Mouse (Mus musculus) midbrain, postnatal 0 days (tissue): ENCODE measurements around the gene Mvd. TPM values are rescaled to one million over a fixed set of nuclear protein-coding genes. Genes with fewer than 3 reads are reported as not detected.
A peak's percentile ranks its signal among the peaks of the same experiment; 100 is the strongest.

Experiments used
- ATAC-seq: fragments of 200-750 bp; cut with Nextera tagmentation; 2 replicates; pipeline ENCODE4 v1.8.0; 2017; ENCODE audit warnings: moderate number of reproducible peaks, mild to moderate bottlenecking, moderate TSS enrichment, moderate library complexity; ENCODE audit not compliant: low FRiP score
- DNase-seq: peaks from one replicate; pipeline ENCODE4 v3.0.0-alpha.2; 2015; ENCODE audit warnings: low spot score
- H3K27ac ChIP-seq: fragments of 300-500 bp; sonication (generic); 2 replicates; pipeline ENCODE4 v1.5.1; 2014; ENCODE audit warnings: low read depth, mild to moderate bottlenecking, low read length, mixed read lengths
- H3K27me3 ChIP-seq: fragments of 300-500 bp; sonication (generic); 2 replicates; pipeline ENCODE4 v1.6.1; 2014; ENCODE audit warnings: low read length, control low read depth, mixed read lengths; ENCODE audit not compliant: insufficient read depth
- H3K36me3 ChIP-seq: fragments of 300-500 bp; sonication (generic); 2 replicates; pipeline ENCODE4 v1.6.1; 2014; ENCODE audit warnings: low read length, control low read depth, mixed read lengths; ENCODE audit not compliant: insufficient read depth
- H3K4me1 ChIP-seq: fragments of 300-500 bp; sonication (generic); 2 replicates; pipeline ENCODE4 v1.6.1; 2014; ENCODE audit warnings: mild to moderate bottlenecking, control low read depth, antibody characterized with exemption, low read length, mixed read lengths; ENCODE audit not compliant: insufficient read depth
- H3K4me2 ChIP-seq: fragments of 300-500 bp; sonication (generic); 2 replicates; pipeline ENCODE4 v1.6.1; 2014; ENCODE audit warnings: low read depth, mild to moderate bottlenecking, low read length, mixed read lengths; ENCODE audit not compliant: poor library complexity, severe bottlenecking
- H3K4me3 ChIP-seq: fragments of 300-500 bp; sonication (generic); 2 replicates; pipeline ENCODE4 v1.5.1; 2014; ENCODE audit warnings: low read depth, mild to moderate bottlenecking, low read length, moderate library complexity
- H3K9ac ChIP-seq: fragments of 300-500 bp; sonication (generic); replicated peaks from 2 replicates; pipeline ENCODE4 v1.6.1; 2014; ENCODE audit warnings: mild to moderate bottlenecking, low read length, moderate library complexity, mixed read lengths; ENCODE audit not compliant: poor library complexity, severe bottlenecking
- H3K9me3 ChIP-seq: fragments of 300-500 bp; sonication (generic); 2 replicates; pipeline ENCODE4 v1.6.1; 2016; ENCODE audit warnings: low read length, control low read depth
- CTCF ChIP-seq: IDR thresholded peaks from 2 replicates; pipeline ENCODE4 v1.5.1; 2016; ENCODE audit warnings: antibody characterized with exemption, mild to moderate bottlenecking
- WGBS: fragments of 180-500 bp; shearing (Covaris S2); extraction: QIAGEN DNeasy Blood & Tissue Kit; methylation state at CpG from one replicate; pipeline ENCODE4 v1.1.7; 2014; 5-methylcytosine and 5-hydroxymethylcytosine counted together
- polyA plus RNA-seq: library from polyadenylated mRNA; unstranded; fragments of >200 nt; fragmentation: Nextera tagmentation; extraction: Ambion mirVana; gene quantifications from 2 replicates; pipeline ENCODE4 v1.2.1, GENCODE M21; 2015
- total RNA-seq: library from RNA; depleted of rRNA; stranded (reverse); fragments of >200 nt; gene quantifications from 2 replicates; pipeline ENCODE4 v1.2.3, GENCODE M21; 2014

Gene Mvd
- total and polyA plus RNA-seq, 2 experiments from 2014 or later, result 62.1 to 94.5 TPM

DNA sequence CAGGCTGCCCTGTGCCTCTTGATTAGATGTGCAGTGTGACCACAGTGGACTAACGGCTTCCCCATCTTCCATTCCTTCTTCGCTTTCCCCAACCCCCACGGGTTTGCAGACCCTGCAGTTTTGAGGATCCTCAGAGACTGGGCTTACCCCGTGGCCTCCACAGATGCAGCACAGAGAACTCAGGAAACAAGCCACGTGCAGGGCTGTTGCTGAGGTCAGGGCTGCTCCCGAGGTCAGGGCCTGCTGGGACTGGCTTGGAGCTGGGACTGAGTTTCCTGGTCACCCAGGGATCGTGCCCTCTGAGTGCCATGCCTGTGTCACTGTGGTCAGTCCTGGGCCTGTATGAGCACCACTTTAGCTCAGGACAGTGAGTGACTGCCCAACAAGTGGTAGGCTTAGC, 21.8 kb upstream of the Mvd start:
- Histone ChIP-seq H3K9me3 (no peaks in the 10 kb centered on the region), H3K4me1 (peaks cover 6% of the 10 kb centered on the region; the same call in 1 of the 2 replicates), H3K9ac (no peak overlapping the region), H3K4me3 (no peak overlapping the region), H3K27ac (no peak overlapping the region), H3K27me3 (peaks cover 24% of the 10 kb centered on the region), H3K4me2 (no peak overlapping the region), H3K36me3 (peaks cover 42% of the 10 kb centered on the region)
- WGBS, result 65% methylated on average over 7 of the region's 7 CpGs
- no peak for TF ChIP-seq CTCF
- DNase-seq (no peak), ATAC-seq (no peak)

DNA sequence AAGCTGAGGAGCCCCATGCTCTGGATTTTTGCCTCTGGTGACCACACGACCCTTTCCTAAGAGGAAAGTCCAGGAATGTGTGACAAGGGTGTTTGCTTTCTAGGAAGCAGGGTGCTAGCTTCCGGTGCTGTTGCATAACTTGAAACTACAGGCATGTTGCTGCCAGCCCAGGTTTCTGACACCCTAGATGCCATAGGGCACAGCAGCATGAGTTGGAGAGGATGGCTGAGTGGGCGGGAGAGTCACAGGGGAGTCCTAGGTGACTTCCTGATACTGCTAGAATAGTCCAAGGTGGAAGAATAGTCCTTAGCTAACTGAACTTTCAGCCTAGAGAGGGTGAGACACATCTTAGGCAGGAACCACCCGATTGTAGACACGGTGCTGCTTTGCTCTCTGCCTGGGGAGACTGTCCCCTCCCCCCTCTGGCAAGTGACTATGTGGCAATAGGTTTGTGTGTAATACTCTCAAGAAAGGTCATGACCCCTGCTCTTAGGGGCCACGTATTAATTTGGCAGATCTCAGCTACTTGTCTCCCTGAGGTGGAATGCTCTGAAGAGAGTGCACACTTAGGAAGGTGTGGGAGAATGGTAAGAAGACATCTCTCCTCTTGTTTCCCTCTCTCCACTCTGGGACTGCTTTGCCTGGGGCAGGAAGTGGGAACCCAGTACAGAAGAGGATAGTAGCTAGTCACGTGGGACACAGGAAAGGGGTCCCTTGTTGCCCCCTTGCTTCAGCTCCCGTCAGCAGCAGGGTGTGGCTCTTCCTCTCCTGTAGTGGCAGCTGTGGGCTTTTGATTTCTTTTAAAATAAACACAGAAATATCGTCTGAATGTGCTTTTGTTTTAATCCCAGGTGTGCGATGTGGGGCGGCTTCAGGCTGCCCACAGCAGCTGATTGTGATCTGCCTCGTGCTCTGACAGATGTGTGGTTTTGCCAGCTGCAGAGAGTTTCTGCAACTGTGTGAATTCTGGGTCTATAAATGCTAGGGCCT, 20.7 kb upstream of the Mvd start:
- TF ChIP-seq CTCF, result no peak
- H3K4me1 ChIP-seq, result peaks cover 6% of the 10 kb centered on the region; the same call in 1 of the 2 replicates
- no peak overlapping the region for H3K4me2 ChIP-seq
- no peak overlapping the region for H3K27ac ChIP-seq
- DNase-seq (no peak), ATAC-seq (no peak)
- H3K9ac ChIP-seq, result no peak overlapping the region
- H3K4me3 ChIP-seq, result no peak overlapping the region
- H3K36me3 ChIP-seq, result peaks cover 33% of the 10 kb centered on the region
- 71% methylated on average over 12 of the region's 12 CpGs for WGBS
- peaks cover 32% of the 10 kb centered on the region for H3K27me3 ChIP-seq
- H3K9me3 ChIP-seq, result no peaks in the 10 kb centered on the region

GRCm38 (mm10) chr8:122462510-122462909, 19.3 kb upstream of the Mvd start:
- Histone ChIP-seq H3K4me3 (no peak overlapping the region), H3K9ac (no peak overlapping the region), H3K9me3 (no peaks in the 10 kb centered on the region), H3K4me1 (peaks cover 6% of the 10 kb centered on the region; the same call in 1 of the 2 replicates), H3K27ac (no peak overlapping the region), H3K27me3 (peaks cover 38% of the 10 kb centered on the region), H3K4me2 (no peak overlapping the region), H3K36me3 (peaks cover 19% of the 10 kb centered on the region)
- no peak for DNase-seq
- 69% methylated on average over 8 of the region's 8 CpGs for WGBS
- ATAC-seq, result no peak
- TF ChIP-seq CTCF, result no peak

DNA sequence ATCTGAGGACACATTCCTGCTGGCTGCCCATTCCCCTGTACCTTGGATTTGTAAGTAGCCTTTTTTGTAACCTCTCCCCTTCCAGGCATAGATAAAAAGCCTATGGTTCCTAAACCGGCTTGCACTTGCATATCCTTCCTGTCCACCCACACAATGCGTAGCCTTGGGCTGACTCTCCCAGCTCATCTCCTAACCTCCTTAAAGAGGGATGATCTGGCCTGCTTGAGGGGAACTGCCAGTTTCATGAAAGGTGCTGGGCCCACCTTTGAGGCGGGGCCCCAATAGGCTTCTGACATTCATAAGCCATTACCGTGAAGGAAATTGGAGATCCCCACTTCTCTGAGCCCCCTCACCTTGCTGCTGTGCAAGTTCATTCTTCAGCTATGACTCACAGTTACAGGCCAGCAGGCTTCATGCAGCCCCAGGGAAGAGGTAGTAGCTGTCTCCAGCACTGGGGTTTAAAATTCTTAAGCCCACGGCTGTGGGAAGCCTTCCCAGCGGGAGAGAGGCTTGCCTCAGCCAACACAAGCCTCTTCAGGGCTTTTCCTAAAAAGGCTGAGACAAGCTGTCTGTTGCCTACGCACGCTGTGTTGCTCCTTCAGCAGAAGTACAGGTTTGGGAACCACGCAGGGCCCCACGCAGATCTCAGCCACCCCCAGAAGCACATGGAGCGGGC, 18.4 kb upstream of the Mvd start:
- H3K9me3 ChIP-seq, result no peaks in the 10 kb centered on the region
- H3K36me3 ChIP-seq, result peaks cover 11% of the 10 kb centered on the region
- peaks cover 6% of the 10 kb centered on the region; the same call in 1 of the 2 replicates for H3K4me1 ChIP-seq
- no peak for DNase-seq
- no peak overlapping the region for H3K4me3 ChIP-seq
- H3K4me2 ChIP-seq, result no peak overlapping the region
- no peak overlapping the region for H3K27ac ChIP-seq
- TF ChIP-seq CTCF, result no peak
- 49% methylated on average over 11 of the region's 11 CpGs for WGBS
- no peak overlapping the region for H3K9ac ChIP-seq
- no peak for ATAC-seq
- H3K27me3 ChIP-seq, result peaks cover 38% of the 10 kb centered on the region

DNA sequence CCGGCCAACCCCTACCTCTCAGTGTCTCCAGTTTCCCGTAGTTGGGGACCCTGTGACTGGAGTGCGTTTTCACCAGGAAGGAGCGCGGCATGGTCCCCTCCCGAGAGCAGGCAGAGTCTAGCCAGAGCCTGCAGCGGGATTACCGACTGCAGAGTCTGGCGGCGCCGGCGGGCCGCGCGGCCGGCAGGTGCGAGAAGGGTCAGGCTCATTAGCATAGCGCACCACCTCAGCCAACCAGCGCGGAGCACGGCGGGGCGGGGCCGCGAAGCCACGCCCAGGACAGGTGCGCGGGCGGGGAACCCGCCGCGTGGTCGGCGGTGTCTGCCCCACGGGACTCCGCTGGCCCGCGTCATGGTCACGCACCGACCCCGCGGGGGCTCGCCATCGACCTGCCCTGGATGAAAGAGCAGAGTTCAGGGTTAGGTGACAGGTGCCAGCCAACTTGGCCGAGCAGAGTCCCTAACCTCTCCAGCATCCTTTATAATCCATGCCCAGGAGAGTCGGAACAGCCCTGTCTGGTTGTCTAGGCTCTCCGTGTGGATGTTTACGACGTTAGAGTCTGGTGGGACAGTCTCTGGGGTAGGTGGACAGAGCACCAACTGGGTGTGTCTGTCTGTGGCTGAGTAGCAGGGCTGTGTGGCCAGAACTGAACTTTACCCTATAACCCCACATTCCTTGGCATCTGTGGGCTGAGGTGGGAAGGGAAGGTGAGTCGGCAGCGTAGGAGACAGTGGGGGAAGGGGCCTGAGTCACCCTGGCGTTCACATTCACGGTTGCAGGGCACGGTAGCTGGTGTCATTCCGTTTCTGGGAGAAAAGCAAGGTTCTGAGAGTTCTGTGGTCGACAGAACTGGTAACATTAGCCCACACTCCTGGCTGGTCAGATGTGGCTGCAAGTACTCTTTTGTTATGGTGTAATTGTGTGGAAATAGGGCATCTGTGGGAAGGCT, 17.6 kb upstream of the Mvd start, which contains the start of gene Snai3:
Gene Snai3, minus strand, starts transcription at position 210 of the 949 bp plus-strand sequence.
- H3K4me1 ChIP-seq, result peaks cover 6% of the 10 kb centered on the region; the same call in 1 of the 2 replicates
- H3K4me3 ChIP-seq, result peak within 1 kb of the TSS; percentile 40
- H3K9me3 ChIP-seq, result no peaks in the 10 kb centered on the region
- H3K27me3 ChIP-seq, result peaks cover 38% of the 10 kb centered on the region
- peak within 1 kb of the TSS; percentile 87 for H3K4me2 ChIP-seq
- H3K27ac ChIP-seq, result no peak within 1 kb of the TSS
- no peak for TF ChIP-seq CTCF
- peak; percentile 45; the same call in 1 of the 2 replicates for ATAC-seq
- peaks cover 7% of the 10 kb centered on the region for H3K36me3 ChIP-seq
- H3K9ac ChIP-seq, result peak within 1 kb of the TSS; percentile 39; the same call in 1 of the 2 replicates
- peak; percentile 6 for DNase-seq
- WGBS, result 4% methylated on average over 56 of the region's 56 CpGs
